Mouse (Mus musculus): ENCODE results near the gene Atrnl1.
"Not testable (repeated sequence)": the region's sequence is repeated elsewhere in the genome, so short reads cannot be mapped to it uniquely, and the experiment has no call there.

Gene Atrnl1

DNA sequence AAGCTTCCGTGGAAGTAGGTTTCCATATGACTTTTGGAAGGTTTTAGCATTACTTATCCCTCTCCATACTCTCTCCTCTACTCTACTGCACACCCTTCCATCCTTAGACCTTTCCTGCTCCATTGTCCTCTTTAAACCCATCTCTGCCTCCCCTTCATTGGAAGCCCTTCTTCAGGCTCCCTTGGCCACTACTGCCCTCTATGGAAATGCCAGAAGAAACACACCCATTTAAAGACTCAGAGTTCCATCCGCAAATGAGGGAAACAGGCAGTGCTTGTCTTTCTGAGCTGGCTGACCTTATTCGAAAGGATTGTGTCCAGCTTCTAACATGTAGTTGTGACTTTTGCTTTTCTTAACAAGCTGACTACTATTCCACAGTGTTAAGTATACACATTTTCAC lies 81.7 kb downstream of the Atrnl1 start:
- DNase-seq (ENCODE audit: low read depth, low spot score) = no peak

DNA sequence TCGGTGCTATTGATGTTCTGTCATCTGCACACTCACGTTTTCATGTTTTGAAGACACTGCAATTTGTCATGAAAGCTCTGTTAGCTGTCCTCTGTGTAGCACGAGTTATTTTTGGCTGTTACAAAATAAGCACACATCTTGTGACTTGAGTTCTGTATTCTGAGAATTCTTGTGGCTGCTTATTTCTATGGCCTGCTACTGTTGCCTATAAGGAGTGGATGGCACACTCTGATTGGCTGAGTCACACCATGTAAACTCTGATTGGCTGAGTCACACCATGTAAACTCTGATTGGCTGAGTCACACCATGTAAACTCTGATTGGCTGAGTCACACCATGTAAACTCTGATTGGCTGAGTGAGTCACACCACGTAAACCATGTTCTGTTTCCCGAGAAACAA lies 85.9 kb downstream of the Atrnl1 start:
- not testable (repeated sequence) for DNase-seq (ENCODE audit: low read depth, low spot score)

DNA sequence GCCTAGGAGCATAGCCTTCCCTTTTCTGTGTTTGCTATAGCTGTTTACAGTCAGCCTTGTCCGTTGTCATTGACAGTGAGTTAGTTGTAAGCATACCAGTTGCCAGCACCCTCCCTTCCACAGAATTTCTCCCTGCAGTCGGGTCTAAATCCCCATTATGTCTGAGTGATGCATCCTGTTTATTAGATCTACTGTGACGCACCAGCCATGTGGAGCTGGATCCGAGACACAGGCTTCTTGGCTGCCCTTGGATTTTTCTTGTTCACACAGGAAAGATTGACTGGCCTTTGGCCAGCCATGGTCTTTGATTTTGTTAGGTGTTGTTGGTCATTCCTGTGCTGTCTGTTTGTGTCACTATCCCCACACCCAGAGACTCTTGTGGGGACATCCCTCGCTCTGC lies 102.3 kb downstream of the Atrnl1 start:
- no peak for DNase-seq (ENCODE audit: low read depth, low spot score)

DNA sequence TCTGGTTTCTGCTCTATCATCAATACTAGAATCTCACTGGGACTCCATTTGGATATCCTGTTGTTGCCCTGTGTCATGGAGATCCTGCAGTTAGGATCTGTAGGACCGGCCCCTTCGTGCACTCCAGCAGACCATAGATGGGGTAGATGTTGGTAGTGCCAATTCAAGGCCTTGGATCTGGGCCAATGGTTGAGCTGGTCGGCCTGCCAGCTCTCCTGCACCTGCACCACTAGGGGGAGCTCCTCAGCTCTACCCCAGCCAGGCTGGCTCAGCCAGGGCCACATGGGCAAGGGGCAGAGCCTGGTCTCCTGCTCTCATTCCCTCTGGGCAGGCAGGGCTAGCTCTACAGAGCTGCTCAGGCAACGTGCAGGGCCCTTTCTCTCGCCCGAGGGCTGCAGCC lies 114.1 kb downstream of the Atrnl1 start:
- peak; percentile 12 for DNase-seq (ENCODE audit: low read depth, low spot score)

DNA sequence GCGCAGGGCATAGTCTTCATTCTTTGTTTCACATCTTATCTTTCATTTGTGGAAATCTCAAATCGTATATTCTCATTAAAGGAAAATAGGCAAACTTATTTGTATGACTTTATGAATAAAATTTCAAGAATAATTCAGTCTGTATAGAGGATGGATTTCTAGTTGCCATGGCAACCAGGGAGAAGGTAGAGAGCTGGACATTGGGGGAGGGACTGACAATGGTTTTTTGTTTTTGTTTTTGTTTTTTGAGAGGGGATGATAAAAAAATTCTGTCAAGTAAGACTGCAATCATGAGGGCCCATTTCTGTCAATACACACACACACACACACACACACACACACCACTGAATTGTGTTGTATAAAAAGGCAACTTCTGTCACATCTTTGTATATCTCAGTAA lies 114.5 kb downstream of the Atrnl1 start:
- no peak for DNase-seq (ENCODE audit: low read depth, low spot score)

DNA sequence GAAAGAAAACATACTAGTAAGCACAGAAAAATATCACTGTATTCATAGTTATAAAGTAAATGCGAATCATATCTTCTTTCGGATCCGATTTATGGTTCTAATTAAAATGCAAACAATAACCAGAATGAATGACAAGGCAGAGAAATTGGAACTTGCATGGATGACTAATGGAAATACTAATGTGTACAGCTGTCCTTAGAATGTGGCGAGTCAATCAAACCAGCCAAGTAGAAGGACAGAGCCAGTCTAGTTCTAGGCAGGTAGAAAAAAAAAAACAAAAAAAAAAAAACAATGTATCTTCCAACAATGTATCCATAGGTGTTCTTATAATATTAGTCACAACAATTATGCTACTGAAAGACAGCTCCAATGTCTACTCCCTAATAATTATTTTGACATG lies 116.2 kb downstream of the Atrnl1 start:
- DNase-seq (ENCODE audit: low read depth, low spot score) = no peak

DNA sequence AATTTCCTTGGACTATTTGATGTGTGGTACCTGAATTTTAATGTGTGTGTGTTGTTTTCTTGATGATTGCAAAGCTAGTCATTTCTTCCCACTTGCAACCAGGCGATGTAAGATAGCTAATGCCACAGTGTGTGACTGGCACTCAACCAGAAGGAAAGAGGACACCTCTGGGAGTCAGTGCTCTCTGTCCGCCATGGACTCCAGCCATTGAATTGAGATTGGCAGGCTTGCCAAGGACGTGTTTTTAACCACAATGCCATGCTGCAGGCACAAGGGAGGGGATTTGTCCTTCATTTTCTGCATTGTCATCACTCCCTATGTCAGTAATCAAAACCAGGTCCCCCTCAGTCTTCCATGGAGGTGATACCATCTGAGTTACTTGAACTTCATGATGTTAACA lies 126.6 kb downstream of the Atrnl1 start:
- DNase-seq (ENCODE audit: low read depth, low spot score) = no peak

DNA sequence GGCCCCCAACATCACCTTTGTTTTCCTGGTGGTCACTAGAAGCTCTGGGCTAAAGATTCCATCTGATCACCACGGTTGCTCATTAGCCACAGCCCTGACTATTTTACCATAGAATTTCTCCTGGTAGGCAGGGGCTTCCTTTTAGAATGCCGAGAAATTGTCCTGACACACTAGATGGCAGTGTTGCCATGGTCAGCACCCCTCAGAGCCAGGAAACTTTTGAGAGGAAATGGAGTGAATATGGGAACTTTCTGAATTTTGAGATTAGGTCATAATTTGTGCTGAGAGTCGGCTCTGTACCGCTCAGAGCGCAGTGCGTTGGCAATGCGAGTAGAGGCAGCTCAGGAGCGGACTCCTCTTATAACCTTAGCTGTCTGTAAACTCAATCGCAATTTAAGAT lies 134.7 kb downstream of the Atrnl1 start:
- DNase-seq (ENCODE audit: low read depth, low spot score) = no peak

DNA sequence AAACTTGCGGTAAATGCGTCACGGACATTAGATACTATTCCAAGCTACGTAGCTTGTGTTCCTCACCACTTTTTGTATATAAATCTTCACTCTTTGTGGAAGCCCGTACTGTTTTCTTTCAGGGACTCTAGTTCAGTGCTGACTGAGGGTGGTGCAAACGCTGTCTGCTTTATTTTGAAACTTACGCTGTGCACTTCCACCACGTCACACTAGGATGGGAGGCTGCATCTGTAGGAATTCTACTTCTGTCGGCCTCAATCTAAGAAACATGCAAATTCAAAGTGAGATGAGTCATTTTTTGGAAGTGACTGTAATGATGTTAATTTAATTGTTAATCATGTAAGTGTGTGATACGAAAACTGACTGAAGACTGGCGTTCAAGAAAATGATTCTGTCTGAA lies 135.7 kb downstream of the Atrnl1 start:
- DNase-seq (ENCODE audit: low read depth, low spot score) = no peak

DNA sequence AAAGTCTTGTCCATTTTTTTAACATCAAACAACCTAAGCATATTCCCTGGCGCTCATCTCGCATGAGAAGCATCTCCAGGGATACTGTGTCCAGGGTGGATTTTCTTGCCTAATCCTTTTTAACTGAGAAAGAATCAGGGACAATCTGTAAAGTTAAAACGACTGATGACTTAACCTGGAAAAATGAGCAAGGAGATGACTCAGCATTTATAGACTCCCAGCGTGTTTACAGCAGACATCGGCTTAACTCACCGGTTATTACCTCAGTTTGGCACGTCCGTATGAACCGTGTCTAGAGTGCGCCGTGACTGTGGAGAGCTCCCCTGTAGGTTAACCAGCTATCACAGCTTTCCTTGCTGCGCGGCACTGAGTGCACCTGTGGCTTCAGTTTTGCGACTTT lies 141.4 kb downstream of the Atrnl1 start:
- DNase-seq (ENCODE audit: low read depth, low spot score) = no peak

DNA sequence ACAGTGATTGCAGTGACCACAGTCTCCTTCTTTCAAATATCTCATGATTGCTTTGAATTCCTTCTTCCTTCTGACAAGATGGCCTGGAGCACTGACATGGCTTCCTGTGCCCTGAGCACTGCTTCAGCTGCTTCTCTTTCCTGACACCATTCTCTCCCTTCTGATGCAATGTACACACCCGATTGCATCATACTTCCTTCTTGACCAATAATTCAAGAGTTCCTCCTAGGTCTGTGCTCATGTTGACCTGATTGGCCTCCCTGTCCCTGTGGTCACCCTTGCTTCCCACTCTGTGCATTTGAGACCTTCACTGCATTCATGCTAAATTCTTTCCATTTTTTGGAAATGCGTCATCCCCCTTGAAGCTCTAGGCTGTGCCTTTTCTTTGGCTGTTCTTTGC lies 151.7 kb downstream of the Atrnl1 start:
- DNase-seq (ENCODE audit: low read depth, low spot score) = no peak

DNA sequence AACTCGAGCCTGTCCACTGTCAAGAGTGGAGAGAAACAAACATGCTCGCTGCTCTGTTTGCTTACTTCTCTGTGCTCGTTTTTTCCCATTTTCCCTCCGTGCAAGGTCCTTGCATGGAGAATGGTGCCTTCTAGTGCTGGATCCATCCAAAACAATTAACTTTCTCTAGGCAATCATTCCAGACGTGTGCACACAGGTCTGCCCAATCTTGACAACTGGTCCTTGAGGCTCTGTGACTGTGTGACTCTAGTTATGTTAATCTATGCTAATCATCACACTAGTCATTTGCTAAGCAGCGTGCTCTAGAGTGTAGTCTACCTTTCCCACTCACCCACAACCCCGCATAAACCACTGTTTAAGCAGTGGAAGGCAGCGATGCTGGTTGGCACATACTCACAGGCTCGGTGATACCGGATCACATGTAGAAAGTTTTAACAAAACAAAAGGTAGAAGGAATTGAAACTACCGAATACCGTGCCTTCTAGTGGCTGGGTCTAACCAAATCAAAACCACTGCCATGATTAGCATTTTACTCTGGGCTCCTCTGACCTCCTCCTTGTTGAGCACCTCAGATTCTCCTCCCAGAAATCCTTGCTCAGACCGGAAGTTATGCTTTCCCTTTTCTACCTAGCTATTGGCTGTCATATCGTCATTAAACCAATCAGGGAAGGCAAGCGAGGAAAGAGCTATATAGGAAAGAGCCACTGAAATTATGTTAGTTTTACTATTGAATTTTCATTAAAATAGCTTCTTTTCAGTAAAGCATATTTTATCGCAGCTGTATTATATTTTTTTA lies 153.9 kb downstream of the Atrnl1 start:
- DNase-seq (ENCODE audit: low read depth, low spot score) = no peak

DNA sequence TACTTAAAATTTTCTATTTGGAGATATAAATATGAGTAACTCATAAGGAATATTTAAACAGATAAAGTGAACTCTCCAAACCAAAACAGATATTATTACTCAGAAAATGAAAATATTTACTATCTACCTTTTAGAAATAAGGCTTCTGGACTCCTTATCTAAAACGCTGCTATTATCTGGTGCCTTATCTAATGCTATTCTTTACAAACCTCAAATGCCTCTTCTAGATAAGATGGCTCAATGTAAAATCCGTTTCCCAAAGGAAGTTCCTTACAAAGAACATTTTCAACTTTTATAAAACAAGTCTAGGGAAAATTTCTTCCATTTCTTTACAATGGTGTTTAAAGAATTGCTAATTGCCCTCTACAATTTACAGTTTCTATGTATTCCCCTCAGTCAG lies 156.2 kb downstream of the Atrnl1 start:
- no peak for DNase-seq (ENCODE audit: low read depth, low spot score)

DNA sequence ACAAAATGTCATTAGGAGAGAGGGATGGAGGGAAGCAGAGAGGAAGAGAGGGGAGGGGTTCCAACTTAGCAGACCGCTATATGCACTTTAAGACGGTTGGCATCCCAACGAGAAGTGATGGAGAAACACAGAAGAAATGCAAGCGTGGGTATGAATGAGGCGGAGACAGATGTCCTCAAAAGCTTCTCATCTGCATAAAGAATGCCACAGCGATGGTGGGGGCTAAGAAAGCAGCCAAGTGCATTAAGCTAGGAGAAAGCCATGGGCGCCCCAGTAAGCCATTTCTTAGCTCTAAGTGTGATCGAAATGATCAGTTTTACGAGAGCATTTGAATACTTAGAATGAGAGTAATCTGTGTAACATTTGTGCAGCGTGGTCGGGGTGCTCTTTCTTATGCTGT lies 157.8 kb downstream of the Atrnl1 start:
- DNase-seq (ENCODE audit: low read depth, low spot score) = no peak

DNA sequence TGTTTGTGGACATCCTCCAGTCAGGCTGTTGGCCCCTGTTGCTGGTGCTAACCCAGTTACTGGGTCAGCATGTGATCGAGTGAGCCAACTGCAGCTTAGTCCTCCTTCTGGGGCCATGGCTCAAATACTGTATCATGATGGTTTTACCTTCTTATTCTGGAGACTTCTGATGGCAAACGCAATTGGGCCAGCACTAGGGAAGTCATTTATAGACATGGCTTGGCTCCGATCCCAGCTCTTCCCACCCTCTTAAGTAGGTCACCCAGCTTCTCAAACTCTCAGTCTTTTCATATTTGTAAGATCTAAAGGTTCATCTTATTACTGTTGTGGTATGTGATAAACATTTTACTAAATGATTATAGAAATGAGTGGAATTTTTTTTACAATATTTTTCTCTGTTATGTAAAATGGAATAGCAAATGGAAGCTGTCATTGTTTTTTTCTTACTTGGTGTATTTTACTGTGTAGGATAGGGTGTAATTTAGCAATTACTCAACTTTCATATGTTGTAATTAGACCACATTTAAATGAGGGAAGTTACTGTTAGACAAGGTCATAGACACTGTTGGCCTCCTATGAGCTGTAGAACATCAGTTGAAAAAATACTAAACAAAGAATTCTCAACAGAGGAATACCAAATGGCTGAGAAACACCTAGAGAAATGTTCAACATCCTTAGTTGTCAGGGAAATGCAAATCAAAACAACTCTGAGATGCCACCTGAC lies 171.7 kb downstream of the Atrnl1 start:
- DNase-seq (ENCODE audit: low read depth, low spot score) = no peak

DNA sequence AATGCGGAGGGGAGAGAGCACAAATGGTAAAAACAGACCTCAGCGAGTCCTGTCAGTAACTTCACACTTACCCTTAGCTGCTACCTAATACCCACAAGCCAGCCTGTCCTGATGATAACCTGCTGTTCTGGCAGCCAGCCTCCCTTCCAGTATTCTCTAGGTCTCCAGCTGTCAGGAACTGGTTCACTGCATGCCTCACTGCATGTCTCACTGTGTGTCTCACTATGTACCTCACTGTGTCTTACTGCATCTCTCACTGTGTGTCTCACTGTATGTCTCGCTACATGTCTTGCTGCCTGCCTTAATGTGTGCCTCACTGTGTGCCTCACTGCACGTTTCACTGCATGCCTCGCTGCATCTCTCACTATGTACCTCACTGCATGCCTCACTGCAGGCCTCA lies 175.9 kb downstream of the Atrnl1 start:
- DNase-seq (ENCODE audit: low read depth, low spot score) = no peak

DNA sequence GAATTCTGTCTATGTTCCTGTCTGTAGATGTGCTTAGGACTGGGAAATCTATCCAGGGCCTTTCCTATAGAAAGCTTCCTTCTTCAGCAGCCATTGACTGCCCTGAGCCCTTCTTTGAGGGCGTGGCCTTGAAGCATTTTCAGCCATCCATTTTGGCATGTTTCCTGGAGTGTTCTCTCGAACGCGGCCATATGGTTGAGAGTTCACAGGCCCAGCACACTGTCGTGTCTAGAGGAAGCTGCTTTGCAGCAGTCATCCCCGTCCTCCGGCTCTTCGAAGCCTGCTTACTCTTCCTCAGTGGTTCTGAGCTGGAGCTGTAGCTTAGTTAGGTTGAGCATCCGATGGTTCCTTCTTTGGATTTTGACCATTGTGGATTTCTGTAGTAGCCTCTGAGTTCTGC lies 191.4 kb downstream of the Atrnl1 start:
- no peak for DNase-seq (ENCODE audit: low read depth, low spot score)

DNA sequence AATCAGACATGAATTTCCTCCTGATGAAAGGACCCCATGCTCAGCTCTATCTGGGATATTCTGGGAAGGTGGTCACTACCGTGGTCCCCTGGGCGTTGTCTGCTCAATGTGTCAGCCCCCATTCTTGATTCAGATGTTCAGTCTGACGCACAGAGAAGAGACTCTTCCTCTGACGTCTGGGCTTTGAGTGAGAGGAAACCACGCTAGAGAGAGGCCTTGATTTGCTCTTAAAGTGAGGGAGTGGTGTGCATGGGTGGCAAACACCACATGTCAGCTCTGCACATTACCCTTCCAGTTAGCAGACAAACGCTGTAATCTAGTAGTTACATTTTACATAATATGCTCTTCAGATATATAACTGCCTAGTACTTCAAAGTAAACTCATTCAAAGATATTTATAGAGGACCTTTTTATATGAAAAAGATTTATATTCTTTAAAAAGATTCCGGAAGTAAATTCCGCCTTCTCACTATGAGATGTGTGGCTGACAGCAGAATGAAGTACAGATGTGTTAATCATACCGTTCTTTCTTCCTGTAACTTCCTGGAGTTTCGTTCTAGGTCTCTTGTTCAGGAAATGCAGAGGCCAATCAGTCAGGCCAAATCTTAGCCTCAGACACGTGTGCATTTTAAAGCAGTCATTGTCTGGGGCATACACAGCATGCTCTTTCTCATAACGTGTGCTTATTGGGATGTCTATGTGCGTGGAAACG lies 192.1 kb downstream of the Atrnl1 start:
- DNase-seq (ENCODE audit: low read depth, low spot score) = no peak

DNA sequence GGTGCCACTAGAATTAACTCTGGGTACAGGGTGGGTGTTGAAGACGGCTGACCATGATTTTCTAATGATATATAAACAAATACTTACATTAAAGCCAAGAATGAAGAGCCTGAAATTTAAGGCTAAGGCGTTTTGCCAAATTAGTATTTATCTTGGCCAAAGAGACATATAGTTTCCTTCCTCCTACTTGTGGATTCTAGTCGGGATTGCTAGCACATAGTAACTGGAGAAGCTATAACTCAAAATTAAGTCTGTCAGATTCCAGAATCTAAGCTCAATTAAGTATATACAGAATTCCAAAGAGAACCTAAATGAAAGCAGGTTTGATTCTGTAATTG lies 192.6 kb downstream of the Atrnl1 start:
- DNase-seq (ENCODE audit: low read depth, low spot score) = no peak

DNA sequence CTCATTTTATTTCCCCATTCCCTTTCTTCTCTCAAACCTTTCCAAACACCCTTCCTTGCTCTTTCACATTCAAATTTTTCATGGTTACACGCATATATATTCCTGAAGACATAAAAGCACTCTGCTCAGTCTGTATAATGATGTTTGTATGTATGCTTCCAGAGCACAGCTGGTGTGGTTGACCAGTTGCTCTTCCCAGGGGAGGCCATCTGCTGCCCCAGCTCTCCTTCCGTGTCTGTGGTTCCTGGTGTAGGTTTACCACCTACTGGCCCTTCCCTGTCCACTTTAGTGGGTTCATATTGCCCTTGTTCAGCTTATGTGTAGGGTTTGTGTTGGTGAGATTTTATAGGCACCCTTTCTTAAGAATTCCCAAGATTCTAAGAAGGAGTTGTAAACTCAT lies 197.5 kb downstream of the Atrnl1 start:
- no peak for DNase-seq (ENCODE audit: low read depth, low spot score)

DNA sequence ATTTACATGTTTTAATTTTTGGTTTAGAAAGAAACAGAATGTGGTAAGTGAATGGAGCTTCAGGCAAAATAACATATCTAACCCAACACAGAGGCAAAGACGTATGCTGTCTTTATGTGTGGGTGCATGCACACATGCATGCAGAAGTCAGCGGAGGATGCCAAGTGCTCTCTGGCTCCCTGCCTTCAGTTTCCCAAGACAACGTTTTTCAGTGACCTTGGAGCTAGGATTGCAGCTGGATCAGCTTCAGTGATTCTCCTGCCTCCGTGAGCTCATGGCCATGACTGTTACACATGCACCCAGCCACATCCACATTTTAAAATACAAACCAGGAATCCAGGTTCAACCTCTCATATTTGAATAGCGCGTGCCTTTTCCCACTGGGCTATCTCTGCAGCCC lies 203.5 kb downstream of the Atrnl1 start:
- DNase-seq (ENCODE audit: low read depth, low spot score) = no peak

DNA sequence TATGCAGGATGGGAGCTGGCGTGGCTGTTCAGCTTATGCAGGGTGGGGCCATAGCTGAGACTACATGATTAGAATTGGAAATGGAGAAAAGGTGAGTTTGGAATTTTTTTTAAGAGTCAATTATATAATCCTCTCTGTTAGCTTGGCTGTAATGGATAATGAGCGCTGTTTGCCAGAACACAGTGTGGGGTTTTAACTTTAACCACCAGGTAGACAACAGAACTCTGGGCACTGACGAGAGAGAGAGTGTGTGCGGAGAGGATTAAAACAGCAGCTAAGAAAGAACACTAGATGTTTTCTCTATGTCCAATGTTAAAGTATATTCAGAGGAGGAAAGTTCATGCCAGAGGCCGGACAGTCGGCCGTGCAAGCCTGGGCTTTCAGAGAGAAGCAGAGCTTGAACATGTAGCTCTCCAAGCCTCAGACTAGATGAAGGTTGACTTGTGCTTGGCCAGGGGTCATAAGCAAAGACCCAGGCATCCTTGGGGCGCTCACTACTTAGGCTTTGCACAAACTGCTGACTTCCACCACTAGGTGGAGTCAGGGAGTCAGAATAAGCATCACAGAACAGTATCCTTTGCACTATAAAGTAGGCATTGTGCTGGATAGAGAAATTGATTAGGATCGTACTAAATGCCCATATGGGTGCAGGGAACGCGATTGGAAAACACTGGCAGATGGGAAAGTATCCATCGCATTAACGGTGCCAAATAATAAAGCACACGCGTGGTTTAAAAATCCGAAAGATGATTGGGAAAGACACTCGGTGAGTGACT lies 205.6 kb downstream of the Atrnl1 start:
- no peak for DNase-seq (ENCODE audit: low read depth, low spot score)

Data from c-Kit-negative CD71-positive TER-119-positive erythroid progenitor cells, embryonic 14.5 days (primary cell).